Mouse (Mus musculus) heart, adult 2 months (tissue): Measurements from ENCODE around the gene Fat3. TPM values are rescaled to one million over a fixed set of nuclear protein-coding genes. Genes with fewer than 3 reads are reported as not detected.

Source experiments
- DNase-seq, 2 experiments: peaks; one replicate each; pipeline ENCODE4 v3.0.0; 2021
- H3K27ac ChIP-seq: fragments of 200-600 bp; 2 replicates; pipeline ENCODE4 v1.8.1; 2022
- H3K27me3 ChIP-seq: fragments of 200-500 bp; 2 replicates; pipeline ENCODE4 v1.6.1; 2012; ENCODE audit warnings: mild to moderate bottlenecking, low read length, inconsistent platforms, mixed read lengths; ENCODE audit not compliant: control insufficient read depth, insufficient read depth
- H3K36me3 ChIP-seq: fragments of 200-500 bp; 2 replicates; pipeline ENCODE4 v1.6.1; 2012; ENCODE audit warnings: low read length, inconsistent platforms; ENCODE audit not compliant: control insufficient read depth, insufficient read depth
- H3K4me1 ChIP-seq: fragments of 200-500 bp; 2 replicates; pipeline ENCODE4 v1.6.1; 2011; ENCODE audit warnings: low read length; ENCODE audit not compliant: control insufficient read depth, insufficient read depth
- H3K4me3 ChIP-seq: fragments of 200-600 bp; 2 replicates; pipeline ENCODE4 v1.8.1; 2022
- H3K79me2 ChIP-seq: fragments of 200-500 bp; replicated peaks from 2 replicates; pipeline ENCODE4 v1.6.1; 2012; ENCODE audit warnings: mild to moderate bottlenecking, inconsistent platforms, low read length, moderate library complexity, mixed read lengths; ENCODE audit not compliant: control insufficient read depth, insufficient read depth
- H3K9ac ChIP-seq: fragments of 200-500 bp; 2 replicates; pipeline ENCODE4 v1.6.1; 2012; ENCODE audit warnings: low read depth, mild to moderate bottlenecking, control low read depth, inconsistent platforms, low read length, mixed read lengths
- CTCF ChIP-seq: fragments of 200-600 bp; IDR thresholded peaks from 2 replicates; pipeline ENCODE4 v1.8.1; 2022; ENCODE audit warnings: antibody characterized with exemption, mild to moderate bottlenecking, moderate library complexity
- EP300 ChIP-seq: fragments of 200-500 bp; IDR thresholded peaks from 2 replicates; pipeline ENCODE4 v1.6.1; 2011; ENCODE audit warnings: low read depth, low read length, control low read depth; ENCODE audit not compliant: insufficient read depth
- POLR2A ChIP-seq: fragments of 200-500 bp; IDR thresholded peaks from 2 replicates; pipeline ENCODE4 v1.6.1; 2011; ENCODE audit warnings: mild to moderate bottlenecking, low read depth, low read length, control low read depth; ENCODE audit not compliant: insufficient read depth
- WGBS: fragments of 180-500 bp; shearing (Covaris S2); methylation state at CpG from one replicate; pipeline ENCODE4 v1.1.7; 2018; 5-methylcytosine and 5-hydroxymethylcytosine counted together
- intact Hi-C: fragments of 180-260 bp; cut with DNase I; formaldehyde crosslinking; loops from one replicate; pipeline ENCODE4 v1.15.1; 2025
- polyA plus RNA-seq: library from polyadenylated mRNA; depleted of rRNA; stranded (reverse); fragments of >200 nt; gene quantifications from 2 replicates; pipeline ENCODE4 v1.2.3, GENCODE M21; 2012
- total RNA-seq, 2 experiments: library from RNA; stranded (reverse); gene quantifications; 2 replicates each; pipeline ENCODE4 v1.2.3; 2021

The Fat3 gene
- total and polyA plus RNA-seq, 3 experiments = 0.20 to 0.43 (median 0.37) TPM

DNA sequence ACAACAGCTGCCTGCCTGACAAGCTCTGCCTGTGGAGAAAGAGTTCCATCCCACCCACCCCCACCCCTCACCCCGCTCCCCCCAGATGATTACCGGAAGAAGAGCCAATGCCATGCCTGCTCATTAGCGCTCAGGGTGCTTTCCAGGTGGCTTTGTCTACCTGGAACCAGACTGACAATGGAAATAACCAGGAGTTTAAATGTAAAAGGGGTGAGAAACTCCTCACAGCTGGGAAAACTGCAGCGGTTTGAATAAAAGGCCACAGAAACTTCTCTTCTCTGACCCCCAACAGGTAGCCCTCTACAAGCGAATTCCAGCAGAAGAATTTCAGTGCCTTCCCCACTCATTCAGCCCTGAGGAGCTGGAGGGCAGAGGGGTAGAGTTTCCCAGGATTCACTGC, 139.3 kb downstream of the Fat3 start:
- no peaks in the 10 kb centered on the region for H3K4me1 ChIP-seq
- no peak overlapping the region for H3K27ac ChIP-seq
- intact Hi-C loops = no loop called here
- no peak overlapping the region for H3K9ac ChIP-seq
- H3K27me3 ChIP-seq = no peaks in the 10 kb centered on the region
- DNase-seq = no peak
- TF ChIP-seq EP300 (no peak), POLR2A (no peak), CTCF (no peak)
- WGBS = 34% methylated on average over 5 of the region's 5 CpGs
- no peaks in the 10 kb centered on the region for H3K79me2 ChIP-seq
- no peak overlapping the region for H3K4me3 ChIP-seq
- H3K36me3 ChIP-seq = no peaks in the 10 kb centered on the region

DNA sequence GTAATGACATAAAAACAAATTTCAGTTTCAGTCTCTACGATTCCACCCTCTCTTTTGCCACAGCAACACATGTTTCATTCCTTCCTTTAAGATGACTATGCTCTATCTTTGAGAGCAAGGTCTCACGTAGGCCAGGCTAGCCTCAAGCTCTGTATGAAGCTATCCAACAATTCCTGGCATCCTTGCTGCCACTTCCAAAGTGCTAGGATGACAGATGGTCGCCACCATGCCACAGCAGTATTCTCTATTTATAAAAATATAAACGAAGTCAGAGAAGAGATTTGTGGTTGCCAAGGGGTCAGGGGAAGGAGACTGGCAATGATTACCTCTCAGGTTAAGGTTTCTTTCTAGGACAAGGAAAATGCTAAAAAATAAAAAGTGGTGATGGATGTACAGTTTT, 144.4 kb downstream of the Fat3 start:
- intact Hi-C loops = no loop called here
- H3K4me3 ChIP-seq = no peak overlapping the region
- H3K27me3 ChIP-seq = no peaks in the 10 kb centered on the region
- TF ChIP-seq POLR2A = no peak
- no peak for TF ChIP-seq EP300
- DNase-seq = no peak
- no peaks in the 10 kb centered on the region for H3K36me3 ChIP-seq
- H3K9ac ChIP-seq = no peak overlapping the region
- 68% methylated on average over 4 of the region's 4 CpGs for WGBS
- H3K27ac ChIP-seq = no peak overlapping the region
- no peaks in the 10 kb centered on the region for H3K4me1 ChIP-seq
- no peaks in the 10 kb centered on the region for H3K79me2 ChIP-seq

DNA sequence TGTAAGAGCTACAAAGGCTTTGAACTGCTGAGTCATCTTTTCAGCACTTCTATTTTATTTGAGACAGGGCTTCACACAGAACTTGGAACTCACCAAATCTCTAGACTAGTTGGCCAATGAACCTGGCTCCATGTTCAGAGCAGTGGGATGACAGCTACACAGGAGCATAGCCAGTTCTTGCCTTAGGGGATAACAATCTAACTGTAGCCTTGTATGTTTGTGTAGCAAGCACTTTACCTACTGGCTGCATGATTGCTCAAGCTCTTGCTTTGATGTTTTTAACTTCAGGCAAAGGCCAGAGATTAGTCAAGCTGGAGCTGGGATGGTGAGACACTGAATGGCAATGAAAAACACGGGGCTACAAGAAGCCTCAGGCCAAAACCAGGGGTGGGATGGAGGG, 146.2 kb downstream of the Fat3 start:
- intact Hi-C loops = no loop called here
- Histone ChIP-seq H3K27ac (no peak overlapping the region), H3K4me1 (no peaks in the 10 kb centered on the region), H3K27me3 (no peaks in the 10 kb centered on the region), H3K79me2 (no peaks in the 10 kb centered on the region), H3K9ac (no peak overlapping the region), H3K36me3 (no peaks in the 10 kb centered on the region), H3K4me3 (no peak overlapping the region)
- no peak for TF ChIP-seq CTCF
- TF ChIP-seq EP300 = no peak
- no peak for TF ChIP-seq POLR2A
- DNase-seq = no peak
- WGBS = 44% methylated on average over 1 of the region's 1 CpGs

GRCm38 (mm10) chr9:16353049-16353724, 147.9 kb downstream of the Fat3 start:
- H3K79me2 ChIP-seq = no peaks in the 10 kb centered on the region
- WGBS = 58% methylated on average over 4 of the region's 4 CpGs
- intact Hi-C loops = no loop called here

GRCm38 (mm10) chr9:16352486-16353048, 148.5 kb downstream of the Fat3 start:
- no peaks in the 10 kb centered on the region for H3K27me3 ChIP-seq
- no peak for DNase-seq
- no peak overlapping the region for H3K9ac ChIP-seq
- H3K4me3 ChIP-seq = no peak overlapping the region
- no peak for TF ChIP-seq EP300
- no peak for TF ChIP-seq POLR2A
- TF ChIP-seq CTCF = no peak
- no peak overlapping the region for H3K27ac ChIP-seq
- H3K36me3 ChIP-seq = no peaks in the 10 kb centered on the region
- no peaks in the 10 kb centered on the region for H3K79me2 ChIP-seq
- no peaks in the 10 kb centered on the region for H3K4me1 ChIP-seq
- 55% methylated on average over 4 of the region's 4 CpGs for WGBS
- intact Hi-C loops = no loop called here

More at GRCm38 (mm10) chr9:16353049-16353724, 147.9 kb downstream of the Fat3 start:
- DNase-seq = no peak
- no peaks in the 10 kb centered on the region for H3K36me3 ChIP-seq
- no peaks in the 10 kb centered on the region for H3K4me1 ChIP-seq
- no peak overlapping the region for H3K9ac ChIP-seq
- no peaks in the 10 kb centered on the region for H3K27me3 ChIP-seq
- H3K4me3 ChIP-seq = no peak overlapping the region
- no peak overlapping the region for H3K27ac ChIP-seq
- TF ChIP-seq POLR2A (no peak), CTCF (no peak), EP300 (no peak)

DNA sequence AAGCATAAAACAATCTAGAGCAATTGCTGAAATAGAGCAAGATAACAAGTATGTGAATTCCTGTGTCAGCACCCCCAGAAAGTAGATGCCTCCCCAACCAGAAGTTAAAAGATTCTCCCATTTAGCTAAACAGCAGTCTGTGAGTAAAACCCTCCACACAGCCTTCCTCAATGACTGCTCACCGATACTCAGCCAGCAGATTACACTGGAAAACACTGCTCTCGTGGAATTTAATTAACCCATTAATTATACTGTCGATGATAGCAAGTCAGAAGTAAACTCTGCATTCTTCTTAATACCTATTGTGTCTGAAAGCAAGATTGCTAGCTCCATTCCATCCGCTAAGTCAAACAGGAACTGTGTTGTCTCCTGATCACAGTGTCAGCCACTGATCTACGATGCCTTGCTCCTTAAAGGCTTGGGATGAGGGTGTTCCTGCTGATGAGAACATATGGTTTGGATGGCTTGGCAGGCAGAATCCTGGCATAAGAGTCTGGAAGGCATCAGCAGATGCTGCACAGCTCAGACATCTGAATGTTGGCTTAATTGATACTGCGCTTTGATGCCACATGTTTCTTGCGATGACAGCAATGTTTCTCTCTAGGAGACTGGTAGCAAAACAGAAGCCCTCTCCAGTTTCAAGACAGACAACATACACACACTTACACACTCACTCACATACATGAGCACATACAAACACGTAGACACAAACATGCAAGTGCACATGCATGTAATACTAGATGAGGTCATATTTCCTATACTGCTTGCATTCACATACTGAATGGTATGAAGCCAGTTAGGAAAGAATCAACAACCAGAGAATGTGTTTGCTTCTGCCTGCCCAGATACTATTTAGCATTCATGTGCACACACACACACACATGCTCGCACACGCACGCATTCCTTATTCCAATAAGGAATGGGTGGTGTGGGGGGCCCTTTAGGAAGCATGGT, 155.9 kb downstream of the Fat3 start:
- TF ChIP-seq POLR2A = no peak
- TF ChIP-seq EP300 = no peak
- no peak for TF ChIP-seq CTCF
- no peaks in the 10 kb centered on the region for H3K27me3 ChIP-seq
- DNase-seq = no peak
- no peak overlapping the region for H3K9ac ChIP-seq
- no peak overlapping the region for H3K27ac ChIP-seq
- intact Hi-C loops = no loop called here
- no peak overlapping the region for H3K4me3 ChIP-seq
- H3K36me3 ChIP-seq = no peaks in the 10 kb centered on the region
- H3K79me2 ChIP-seq = no peaks in the 10 kb centered on the region
- no peaks in the 10 kb centered on the region for H3K4me1 ChIP-seq
- WGBS = 77% methylated on average over 11 of the region's 11 CpGs
